ENCODE assay signal across 11 mouse cellular contexts in genomic region chr8:45508521-45509104, GRCm38 (mm10). TPM values are rescaled to one million over a fixed set of nuclear protein-coding genes. Genes with fewer than 3 reads are reported as not detected.
A peak's percentile ranks its signal among the peaks of the same experiment; 100 is the strongest.
DNase-seq lines count a peak whose midpoint lies in the region; ATAC-seq and TF ChIP-seq lines count a peak whose summit lies in the region.
"Had no signal": no experiment of that assay in that cellular context is flagged by ENCODE, and none has a peak within 500 bp of the region (broad histone marks: within the 10 kb centered on the region; RNA-seq: fewer than 3 reads in every experiment).

No protein-coding gene starts in this region.

- intact Hi-C loops in gastrocnemius, postnatal 14 days (cut with DNase I; ENCODE audit: low total_unique reads), result no loop called here

- no peak for TF ChIP-seq EP300 in stomach, postnatal 0 days (optimal IDR thresholded peaks at IDR 0.05)

- peak overlapping the region; percentile 75 for H3K9ac ChIP-seq in forebrain, embryonic 16.5 days (replicated peaks; ENCODE audit: low read depth, low read length)
- H3K9ac ChIP-seq in kidney, embryonic 16.5 days (replicated peaks; ENCODE audit: low read length), result no peak overlapping the region
- no peak overlapping the region for H3K9ac ChIP-seq in stomach, postnatal 0 days (ENCODE audit: low read length)
- H3K9ac ChIP-seq: intestine, embryonic 15.5 days had no signal

- peaks cover 12% of the 10 kb centered on the region for H3K4me1 ChIP-seq in forebrain, embryonic 16.5 days (replicated peaks; ENCODE audit: control insufficient read depth, insufficient read depth, low read length)
- peaks cover 31% of the 10 kb centered on the region for H3K4me1 ChIP-seq in midbrain, embryonic 10.5 days
- H3K4me1 ChIP-seq in kidney, embryonic 16.5 days (ENCODE audit: insufficient read depth, low read length), result peaks cover 3% of the 10 kb centered on the region; the same call in 1 of the 2 replicates
- H3K4me1 ChIP-seq in stomach, postnatal 0 days (replicated peaks; ENCODE audit: control insufficient read depth, insufficient read depth), result no peaks in the 10 kb centered on the region

- peak; percentile 25 for DNase-seq in cerebellum, postnatal 10 days
- no peak for DNase-seq in cerebellum, postnatal 4 days (ENCODE audit: low spot score in 2 of 2)
- peak; percentile 47 for DNase-seq in brain, adult 2 months (ENCODE audit: low read depth, low spot score)
- DNase-seq in midbrain, embryonic 10.5 days (ENCODE audit: low spot score), result peak; percentile 24
- DNase-seq in gastrocnemius, postnatal 14 days, result no peak
- no peak for DNase-seq in stomach, postnatal 0 days (ENCODE audit: low spot score)

- H3K4me3 ChIP-seq in forebrain, embryonic 16.5 days (replicated peaks; ENCODE audit: low read length), result peak overlapping the region; percentile 52
- peak overlapping the region; percentile 54 for H3K4me3 ChIP-seq in midbrain, embryonic 10.5 days
- no peak overlapping the region for H3K4me3 ChIP-seq in kidney, embryonic 16.5 days (ENCODE audit: low read length)
- no peak overlapping the region for H3K4me3 ChIP-seq in stomach, postnatal 0 days (ENCODE audit: low read depth, low read length)
- H3K4me3 ChIP-seq: intestine, embryonic 15.5 days had no signal

- peak overlapping the region; percentile 91 for H3K27ac ChIP-seq in forebrain, embryonic 16.5 days (ENCODE audit: low read length)
- peak overlapping the region; percentile 90 for H3K27ac ChIP-seq in midbrain, embryonic 10.5 days (replicated peaks)
- no peak overlapping the region for H3K27ac ChIP-seq in kidney, embryonic 16.5 days (ENCODE audit: low read length)
- H3K27ac ChIP-seq in stomach, postnatal 0 days (replicated peaks), result no peak overlapping the region
- H3K27ac ChIP-seq: heart, embryonic 10.5 days; intestine, embryonic 15.5 days had no signal

- H3K9me3 ChIP-seq in forebrain, embryonic 16.5 days (ENCODE audit: control insufficient read depth, low read length), result no peaks in the 10 kb centered on the region; the same call in 1 of the 2 replicates
- H3K9me3 ChIP-seq in midbrain, embryonic 10.5 days (replicated peaks), result no peaks in the 10 kb centered on the region
- H3K9me3 ChIP-seq in kidney, embryonic 16.5 days (ENCODE audit: low read length), result no peaks in the 10 kb centered on the region
- H3K9me3 ChIP-seq in stomach, postnatal 0 days (ENCODE audit: control insufficient read depth, low read length), result no peaks in the 10 kb centered on the region
- H3K9me3 ChIP-seq: heart, embryonic 10.5 days; intestine, embryonic 15.5 days had no signal

- ATAC-seq in forebrain, embryonic 16.5 days, result peak; percentile 22; the same call in 1 of the 2 replicates
- no peak for ATAC-seq in kidney, embryonic 16.5 days (ENCODE audit: low FRiP score, low TSS enrichment)
- no peak for ATAC-seq in stomach, postnatal 0 days (ENCODE audit: low FRiP score, low TSS enrichment)
- ATAC-seq: intestine, embryonic 15.5 days; lung, postnatal 0 days had no signal

- WGBS in forebrain, embryonic 16.5 days, result 5% methylated on average over 7 of the region's 7 CpGs
- 39% methylated on average over 7 of the region's 7 CpGs for WGBS in midbrain, embryonic 10.5 days
- 81% methylated on average over 7 of the region's 7 CpGs for WGBS in kidney, embryonic 16.5 days
- 72% methylated on average over 7 of the region's 7 CpGs for WGBS in stomach, postnatal 0 days

- TF ChIP-seq CTCF in stomach, postnatal 0 days (IDR thresholded peaks at IDR 0.05; ENCODE audit: low read depth), result no peak

- H3K36me3 ChIP-seq in forebrain, embryonic 16.5 days (ENCODE audit: control insufficient read depth, insufficient read depth), result no peaks in the 10 kb centered on the region
- no peaks in the 10 kb centered on the region for H3K36me3 ChIP-seq in midbrain, embryonic 10.5 days
- H3K36me3 ChIP-seq in kidney, embryonic 16.5 days (ENCODE audit: insufficient read depth, low read length), result no peaks in the 10 kb centered on the region
- no peaks in the 10 kb centered on the region for H3K36me3 ChIP-seq in stomach, postnatal 0 days (ENCODE audit: control insufficient read depth, insufficient read depth, low read length)
- H3K36me3 ChIP-seq: heart, embryonic 10.5 days; intestine, embryonic 15.5 days had no signal

- no peaks in the 10 kb centered on the region for H3K27me3 ChIP-seq in forebrain, embryonic 16.5 days (replicated peaks; ENCODE audit: control insufficient read depth, insufficient read depth, low read length)
- H3K27me3 ChIP-seq in midbrain, embryonic 10.5 days (ENCODE audit: low read depth, poor library complexity, severe bottlenecking), result no peaks in the 10 kb centered on the region; the same call in 1 of the 2 replicates
- no peaks in the 10 kb centered on the region for H3K27me3 ChIP-seq in kidney, embryonic 16.5 days (ENCODE audit: insufficient read depth, low read length)
- no peaks in the 10 kb centered on the region for H3K27me3 ChIP-seq in stomach, postnatal 0 days (ENCODE audit: control insufficient read depth, insufficient read depth, low read length)
- H3K27me3 ChIP-seq: intestine, embryonic 15.5 days had no signal

- H3K4me2 ChIP-seq in forebrain, embryonic 16.5 days (ENCODE audit: low read length), result peak overlapping the region; percentile 61
- H3K4me2 ChIP-seq in kidney, embryonic 16.5 days (replicated peaks; ENCODE audit: low read depth, low read length), result no peak overlapping the region
- no peak overlapping the region for H3K4me2 ChIP-seq in stomach, postnatal 0 days (replicated peaks; ENCODE audit: low read depth)

RNA-seq across cellular contexts. Expression of gene Sorbs2, which starts 1.0 kb away (rescaled TPM):
- 79.8 and 92.6 TPM in 2 replicates for polyA plus RNA-seq in forebrain, embryonic 16.5 days (2015; fragmentation: Nextera tagmentation; extraction: Ambion mirVana)
- 43.8 and 52.9 TPM in 2 replicates for polyA plus RNA-seq in midbrain, embryonic 10.5 days (2016; fragmentation: Nextera tagmentation; extraction: Ambion mirVana)
- 35.5 and 42.5 TPM in 2 replicates for polyA plus RNA-seq in kidney, embryonic 16.5 days (2015; fragmentation: Nextera tagmentation; extraction: Ambion mirVana)
- 10 to 100 TPM; 16.9 to 17.3 TPM for total RNA-seq in gastrocnemius, postnatal 14 days (2021)
- 19.0 and 21.1 TPM in 2 replicates for polyA plus RNA-seq in stomach, postnatal 0 days (2015; fragmentation: Nextera tagmentation; extraction: Ambion mirVana)

Comparison
In these comparisons a context has a peak if more than half of its experiments do, and no peak if none do; other contexts are left out.
1. DNase-seq: peak in cerebellum, postnatal 10 days (2 of 2), brain, adult 2 months (single experiment) and midbrain, embryonic 10.5 days (single experiment); none in cerebellum, postnatal 4 days (0 of 2), gastrocnemius, postnatal 14 days (single experiment) and stomach, postnatal 0 days (single experiment).
2. H3K27ac ChIP-seq: peak in forebrain, embryonic 16.5 days (single experiment) and midbrain, embryonic 10.5 days (single experiment); none in kidney, embryonic 16.5 days (single experiment) and stomach, postnatal 0 days (single experiment).
3. H3K4me3 ChIP-seq: peak in forebrain, embryonic 16.5 days (single experiment) and midbrain, embryonic 10.5 days (single experiment); none in kidney, embryonic 16.5 days (single experiment) and stomach, postnatal 0 days (single experiment).